Mouse (Mus musculus) CH12.LX (cell line): ENCODE measurements around the gene Pcsk7. TPM values are rescaled to one million over a fixed set of nuclear protein-coding genes. Genes with fewer than 3 reads are reported as not detected.

Experiments used
- DNase-seq: peaks from one replicate; pipeline ENCODE4 v3.0.0-alpha.2; 2013; ENCODE audit errors: extremely low read depth
- H3K27ac ChIP-seq: 2 replicates; pipeline ENCODE4 v1.5.1; 2012; ENCODE audit warnings: low read depth, mild to moderate bottlenecking, control low read depth, moderate library complexity; ENCODE audit not compliant: insufficient read depth
- H3K27me3 ChIP-seq: replicated peaks from 2 replicates; pipeline ENCODE3; 2012; ENCODE audit warnings: inconsistent platforms
- H3K36me3 ChIP-seq, 2 experiments: replicated peaks in 1 of 2; 2 replicates each; pipeline versions ENCODE3 to v1.6.1; 2012; ENCODE audit warnings: inconsistent platforms in 1 of 2, low read length in 1 of 2, mild to moderate bottlenecking in 1 of 2, mixed read lengths in 1 of 2, moderate library complexity in 1 of 2; ENCODE audit not compliant: control insufficient read depth in 1 of 2, insufficient read depth in 1 of 2
- H3K4me1 ChIP-seq, 2 experiments: 2 replicates each; pipeline ENCODE4 v1.6.1; 2012; ENCODE audit warnings: inconsistent platforms in 1 of 2, moderate library complexity in 1 of 2; ENCODE audit not compliant: insufficient read depth in 2 of 2, control insufficient read depth in 1 of 2
- H3K4me2 ChIP-seq: 2 replicates; pipeline ENCODE4 v1.6.1; 2012; ENCODE audit warnings: low read depth, mild to moderate bottlenecking, control low read depth; ENCODE audit not compliant: poor library complexity, insufficient read depth, severe bottlenecking
- H3K4me3 ChIP-seq, 3 experiments: fragments of 150-350 bp in 1 of 3; sonication (generic) in 1 of 3; replicated peaks in 1 of 3; 2 replicates each; pipeline versions ENCODE3 to v1.5.1; 2011 to 2012; ENCODE audit warnings: low read depth in 2 of 3, low read length in 2 of 3, mild to moderate bottlenecking in 2 of 3, moderate library complexity in 2 of 3, control low read depth in 1 of 3, improper control_type of control experiment in 1 of 3, inconsistent platforms in 1 of 3, mixed read lengths in 1 of 3; ENCODE audit not compliant: poor library complexity in 1 of 3
- H3K79me2 ChIP-seq: replicated peaks from 2 replicates; pipeline ENCODE4 v1.6.1; 2012; ENCODE audit warnings: mild to moderate bottlenecking, moderate library complexity; ENCODE audit not compliant: control insufficient read depth, poor library complexity, insufficient read depth, severe bottlenecking; ENCODE audit errors: extremely low read depth
- H3K9ac ChIP-seq: 2 replicates; pipeline ENCODE4 v1.6.1; 2012; ENCODE audit warnings: low read depth, mild to moderate bottlenecking, control low read depth, moderate library complexity; ENCODE audit not compliant: insufficient read depth
- H3K9me3 ChIP-seq: replicated peaks from 2 replicates; pipeline ENCODE3; 2012; ENCODE audit warnings: low read length, inconsistent platforms, mixed read lengths
- BHLHE40 ChIP-seq: IDR thresholded peaks from 2 replicates; pipeline ENCODE4 v1.6.1; 2011; ENCODE audit warnings: mild to moderate bottlenecking, low read depth, low read length, improper control_type of control experiment
- CHD1 ChIP-seq: IDR thresholded peaks from 2 replicates; pipeline ENCODE4 v1.6.1; 2012; ENCODE audit warnings: low read depth, low read length, improper control_type of control experiment, inconsistent platforms
- CHD2 ChIP-seq: IDR thresholded peaks from 2 replicates; pipeline ENCODE4 v1.6.1; 2011; ENCODE audit warnings: low read length, improper control_type of control experiment
- CTCF ChIP-seq, 2 experiments: IDR thresholded peaks in 1 of 2; conservative IDR thresholded peaks in 1 of 2; 2 replicates each; pipeline ENCODE4 v1.5.1; 2011 to 2012; ENCODE audit warnings: low read depth in 2 of 2, low read length in 2 of 2, improper control_type of control experiment in 1 of 2, inconsistent platforms in 1 of 2, mild to moderate bottlenecking in 1 of 2, moderate library complexity in 1 of 2
- E2F4 ChIP-seq: IDR thresholded peaks from 2 replicates; pipeline ENCODE4 v1.6.1; 2011; ENCODE audit warnings: low read depth, low read length, improper control_type of control experiment; ENCODE audit not compliant: insufficient replicate concordance
- ELF1 ChIP-seq: IDR thresholded peaks from 2 replicates; pipeline ENCODE4 v1.6.1; 2014; ENCODE audit warnings: low read depth, mild to moderate bottlenecking, inconsistent platforms, low read length, improper control_type of control experiment
- EP300 ChIP-seq: IDR thresholded peaks from 2 replicates; pipeline ENCODE4 v1.6.1; 2011; ENCODE audit warnings: low read length, improper control_type of control experiment
- ETS1 ChIP-seq: conservative IDR thresholded peaks from 2 replicates; pipeline ENCODE4 v1.6.1; 2012; ENCODE audit warnings: low read depth, mild to moderate bottlenecking, inconsistent platforms, low read length, improper control_type of control experiment, moderate library complexity
- GABPA ChIP-seq: IDR thresholded peaks from 2 replicates; pipeline ENCODE4 v1.6.1; 2012; ENCODE audit warnings: low read depth, low read length, improper control_type of control experiment, inconsistent platforms; ENCODE audit not compliant: insufficient replicate concordance
- HCFC1 ChIP-seq: IDR thresholded peaks from 2 replicates; pipeline ENCODE4 v1.6.1; 2012; ENCODE audit warnings: low read depth, mild to moderate bottlenecking, inconsistent platforms, low read length, improper control_type of control experiment
- IRF4 ChIP-seq: IDR thresholded peaks from 2 replicates; pipeline ENCODE4 v1.6.1; 2014; ENCODE audit warnings: low read depth, mild to moderate bottlenecking, inconsistent platforms, low read length, improper control_type of control experiment
- JUN ChIP-seq: IDR thresholded peaks from 2 replicates; pipeline ENCODE4 v1.6.1; 2011; ENCODE audit warnings: low read depth, mild to moderate bottlenecking, low read length, improper control_type of control experiment, moderate library complexity; ENCODE audit not compliant: insufficient read depth
- JUND ChIP-seq: conservative IDR thresholded peaks from 2 replicates; pipeline ENCODE4 v1.6.1; 2011; ENCODE audit warnings: low read depth, low read length, improper control_type of control experiment
- KAT2A ChIP-seq: IDR thresholded peaks from 2 replicates; pipeline ENCODE4 v1.6.1; 2012; ENCODE audit warnings: low read length, improper control_type of control experiment, inconsistent platforms; ENCODE audit not compliant: insufficient replicate concordance
- MAFK ChIP-seq: IDR thresholded peaks from 2 replicates; pipeline ENCODE4 v1.6.1; 2011; ENCODE audit warnings: low read length, improper control_type of control experiment; ENCODE audit not compliant: insufficient replicate concordance
- MAX ChIP-seq: IDR thresholded peaks from 2 replicates; pipeline ENCODE4 v1.6.1; 2011; ENCODE audit warnings: low read length, improper control_type of control experiment
- MAZ ChIP-seq: IDR thresholded peaks from 2 replicates; pipeline ENCODE4 v1.6.1; 2012; ENCODE audit warnings: low read depth, mild to moderate bottlenecking, inconsistent platforms, low read length, improper control_type of control experiment, moderate library complexity
- MEF2A ChIP-seq: IDR thresholded peaks from 2 replicates; pipeline ENCODE4 v1.6.1; 2014; ENCODE audit warnings: low read depth, mild to moderate bottlenecking, inconsistent platforms, low read length, improper control_type of control experiment, borderline replicate concordance
- MXI1 ChIP-seq: IDR thresholded peaks from 2 replicates; pipeline ENCODE4 v1.6.1; 2011; ENCODE audit warnings: mild to moderate bottlenecking, low read depth, low read length, improper control_type of control experiment
- MYC ChIP-seq: IDR thresholded peaks from 2 replicates; pipeline ENCODE4 v1.6.1; 2011; ENCODE audit warnings: low read depth, mild to moderate bottlenecking, improper control_type of control experiment, low read length
- NELFE ChIP-seq: IDR thresholded peaks from 2 replicates; pipeline ENCODE4 v1.6.1; 2011; ENCODE audit warnings: low read depth, low read length, improper control_type of control experiment
- NRF1 ChIP-seq: IDR thresholded peaks from 2 replicates; pipeline ENCODE4 v1.6.1; 2014; ENCODE audit warnings: low read depth, mild to moderate bottlenecking, inconsistent platforms, low read length, improper control_type of control experiment, moderate library complexity
- PAX5 ChIP-seq: IDR thresholded peaks from 2 replicates; pipeline ENCODE4 v1.6.1; 2012; ENCODE audit warnings: low read length, inconsistent platforms, mixed read lengths
- POLR2A ChIP-seq: IDR thresholded peaks from 2 replicates; pipeline ENCODE4 v1.6.1; 2011; ENCODE audit warnings: low read depth, mild to moderate bottlenecking, improper control_type of control experiment, low read length
- POLR2AphosphoS2 ChIP-seq: IDR thresholded peaks from 2 replicates; pipeline ENCODE4 v1.6.1; 2011; ENCODE audit warnings: low read depth, low read length, improper control_type of control experiment
- RAD21 ChIP-seq: IDR thresholded peaks from 2 replicates; pipeline ENCODE4 v1.6.1; 2011; ENCODE audit warnings: low read depth, mild to moderate bottlenecking, low read length, improper control_type of control experiment, moderate library complexity
- RCOR1 ChIP-seq: conservative IDR thresholded peaks from 2 replicates; pipeline ENCODE4 v1.6.1; 2012; ENCODE audit warnings: low read depth, mild to moderate bottlenecking, inconsistent platforms, low read length, improper control_type of control experiment
- SIN3A ChIP-seq: IDR thresholded peaks from 2 replicates; pipeline ENCODE4 v1.6.1; 2012; ENCODE audit warnings: low read length, improper control_type of control experiment, inconsistent platforms
- SMC3 ChIP-seq: IDR thresholded peaks from 2 replicates; pipeline ENCODE4 v1.6.1; 2011; ENCODE audit warnings: low read depth, low read length, improper control_type of control experiment
- TBP ChIP-seq: conservative IDR thresholded peaks from 2 replicates; pipeline ENCODE4 v1.6.1; 2011; ENCODE audit warnings: low read depth, low read length, improper control_type of control experiment
- TCF12 ChIP-seq: IDR thresholded peaks from 2 replicates; pipeline ENCODE4 v1.6.1; 2014; ENCODE audit warnings: low read depth, mild to moderate bottlenecking, inconsistent platforms, low read length, improper control_type of control experiment
- UBTF ChIP-seq: IDR thresholded peaks from 2 replicates; pipeline ENCODE4 v1.6.1; 2012; ENCODE audit warnings: low read depth, mild to moderate bottlenecking, inconsistent platforms, low read length, improper control_type of control experiment, moderate library complexity
- USF1 ChIP-seq: IDR thresholded peaks from 2 replicates; pipeline ENCODE4 v1.6.1; 2014; ENCODE audit warnings: low read depth, mild to moderate bottlenecking, inconsistent platforms, low read length, improper control_type of control experiment
- USF2 ChIP-seq: conservative IDR thresholded peaks from 2 replicates; pipeline ENCODE4 v1.6.1; 2011; ENCODE audit warnings: low read depth, low read length, improper control_type of control experiment
- ZC3H11A ChIP-seq: IDR thresholded peaks from 2 replicates; pipeline ENCODE4 v1.6.1; 2012; ENCODE audit warnings: low read depth, mild to moderate bottlenecking, inconsistent platforms, low read length, improper control_type of control experiment
- ZKSCAN1 ChIP-seq: IDR thresholded peaks from 2 replicates; pipeline ENCODE4 v1.6.1; 2012; ENCODE audit warnings: low read depth, inconsistent platforms, low read length, improper control_type of control experiment, borderline replicate concordance
- ZMIZ1 ChIP-seq: IDR thresholded peaks from 2 replicates; pipeline ENCODE4 v1.6.1; 2012; ENCODE audit warnings: low read depth, mild to moderate bottlenecking, inconsistent platforms, low read length, improper control_type of control experiment
- ZNF384 ChIP-seq: IDR thresholded peaks from 2 replicates; pipeline ENCODE4 v1.6.1; 2012; ENCODE audit warnings: low read depth, low read length, improper control_type of control experiment, inconsistent platforms
- dilution Hi-C: fragments of 300-500 bp; cut with MboI; formaldehyde crosslinking; loops from 2 replicates; pipeline ENCODE4 v1.14.3; 2020; ENCODE audit warnings: low sequenced_read_pairs; ENCODE audit not compliant: extremely low pct_unique_long_range_greater_than_20kb, extremely low pct_ligation_motif_present
- in situ Hi-C: fragments of 300-500 bp; cut with MboI; formaldehyde crosslinking; loops from 3 replicates; pipeline ENCODE4 v1.14.3; 2019; ENCODE audit warnings: low sequenced_read_pairs, low pct_ligation_motif_present, low pct_unique_long_range_greater_than_20kb, mixed read lengths
- polyA plus RNA-seq: library from polyadenylated mRNA; unstranded; fragments of >175 nt; gene quantifications from 2 replicates; pipeline ENCODE4 v1.2.1, GENCODE M21; 2012; ENCODE audit warnings: low read depth; ENCODE audit not compliant: insufficient read length
- total RNA-seq, 2 experiments: library from RNA; depleted of rRNA; stranded (reverse); fragments of 300-350 nt in 1 of 2; fragments of >200 nt in 1 of 2; gene quantifications; 2 replicates each; pipeline ENCODE4 v1.2.3; 2012 to 2014

The Pcsk7 gene
- total RNA-seq (2012; rRNA removed) (18.5 and 21.2 TPM in 2 replicates), total RNA-seq (2014; rRNA removed) (16.5 and 20.9 TPM in 2 replicates), polyA plus RNA-seq (15.5 and 17.9 TPM in 2 replicates)

DNA sequence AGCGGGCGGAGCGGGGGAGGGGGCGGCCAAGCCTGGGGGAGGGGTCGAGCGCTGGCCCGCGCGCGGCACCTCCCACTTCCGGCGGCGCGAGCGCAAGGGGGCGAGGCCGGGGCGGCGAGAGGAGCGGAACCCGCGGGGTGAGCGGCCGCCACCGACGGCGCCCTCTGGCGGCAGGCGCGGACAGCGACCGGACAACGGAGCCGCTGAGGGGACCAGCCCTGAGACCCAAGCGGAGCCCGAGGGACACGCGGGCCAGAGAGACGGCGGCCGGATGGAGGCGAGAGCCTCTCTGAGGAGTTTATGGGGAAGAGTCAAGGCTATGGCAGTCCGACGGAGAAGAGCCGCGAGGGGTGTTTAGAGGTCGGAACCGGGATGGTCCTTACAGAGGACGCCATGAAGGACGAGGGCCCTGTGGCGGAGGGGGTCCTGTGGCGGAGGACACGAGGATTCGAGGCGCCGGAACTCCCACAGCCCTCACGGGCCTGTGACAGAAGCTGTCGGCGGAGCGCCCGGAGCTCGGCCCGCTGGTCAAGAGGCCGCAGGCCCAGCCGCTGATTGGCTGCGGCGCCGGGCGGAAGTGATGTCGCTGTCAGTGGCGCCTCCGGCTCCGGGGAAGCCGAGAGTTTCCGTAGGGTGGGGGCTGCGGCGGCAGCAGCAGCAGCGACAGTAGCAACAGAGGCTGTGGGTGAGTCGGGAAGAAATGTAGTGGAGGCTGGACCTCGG lies at the start of gene Pcsk7, which contains the start of gene Rnf214:
Gene Pcsk7 (plus strand): TSS at position 143 of the 723 bp plus-strand sequence.
Gene Rnf214 (minus strand): TSS at position 557 of the 723 bp plus-strand sequence.
- no peaks in the 10 kb centered on the region for H3K27me3 ChIP-seq
- in situ Hi-C loops (no loop called here), dilution Hi-C loops (no loop called here)
- H3K4me2 ChIP-seq, result peak within 1 kb of the TSS; percentile 83
- H3K4me3 ChIP-seq, result peak within 1 kb of the TSS; percentile 78 to 93 (median 89)
- peaks cover 15% of the 10 kb centered on the region for H3K79me2 ChIP-seq
- peaks cover 0 to 29% of the 10 kb centered on the region in 2 experiments; a peak in 2 of 4 replicates for H3K4me1 ChIP-seq
- peak; percentile 72 for DNase-seq
- peak within 1 kb of the TSS; percentile 78 for H3K27ac ChIP-seq
- no peak for TF ChIP-seq JUND
- no peak for TF ChIP-seq EP300
- TF ChIP-seq KAT2A, result 0 out of 2 replicates have a peak, but pooled peaks have one; percentile 52
- peak in 1 of 2 experiments; percentile 81; a peak in 2 of 4 replicates for TF ChIP-seq CTCF (conservative IDR thresholded peaks at IDR 0.05 in 1 of 2, IDR thresholded peaks at IDR 0.05 in 1 of 2; ENCODE audit: low read depth in 2 of 2, low read length in 2 of 2)
- no peak for TF ChIP-seq PAX5
- TF ChIP-seq ZKSCAN1, result no peak
- TF ChIP-seq USF2, result no peak
- no peak for TF ChIP-seq ZNF384
- no peak for TF ChIP-seq ETS1
- no peak for TF ChIP-seq E2F4
- peak; percentile 69 for TF ChIP-seq MXI1
- TF ChIP-seq HCFC1, result peak; percentile 69
- TF ChIP-seq CHD1, result no peak
- no peak; the same call in 1 of the 2 replicates for TF ChIP-seq SIN3A
- peak; percentile 59; the same call in 1 of the 2 replicates for TF ChIP-seq MAZ
- peak; percentile 53 for TF ChIP-seq MEF2A
- peak; percentile 41 for TF ChIP-seq SMC3
- peak; percentile 18; the same call in 1 of the 2 replicates for TF ChIP-seq GABPA
- 0 out of 2 replicates have a peak, but pooled peaks have one; percentile 20 for TF ChIP-seq UBTF
- TF ChIP-seq RCOR1, result no peak
- TF ChIP-seq JUN, result no peak
- TF ChIP-seq IRF4, result peak; percentile 56; the same call in 1 of the 2 replicates
- peak; percentile 35; the same call in 1 of the 2 replicates for TF ChIP-seq BHLHE40
- peak; percentile 66 for TF ChIP-seq NRF1
- TF ChIP-seq MAFK, result no peak
- TF ChIP-seq USF1, result no peak
- no peak for TF ChIP-seq RAD21
- TF ChIP-seq POLR2A, result peak; percentile 93
- peak; percentile 66 for TF ChIP-seq ELF1
- TF ChIP-seq TBP, result peak; percentile 54; the same call in 1 of the 2 replicates
- TF ChIP-seq CHD2, result peak; percentile 85
- TF ChIP-seq MYC, result no peak
- peak; percentile 84; the same call in 1 of the 2 replicates for TF ChIP-seq POLR2AphosphoS2
- TF ChIP-seq ZMIZ1, result 0 out of 2 replicates have a peak, but pooled peaks have one; percentile 53
- peak; percentile 65; the same call in 1 of the 2 replicates for TF ChIP-seq TCF12
- no peak for TF ChIP-seq ZC3H11A
- peak; percentile 89 for TF ChIP-seq NELFE
- TF ChIP-seq MAX, result no peak; the same call in 1 of the 2 replicates
- peak within 1 kb of the TSS; percentile 92 for H3K9ac ChIP-seq
- H3K36me3 ChIP-seq, result peaks cover 24 to 44% of the 10 kb centered on the region in 2 experiments
- no peaks in the 10 kb centered on the region for H3K9me3 ChIP-seq
